Mouse (Mus musculus): Measurements from ENCODE around the gene Timm22.

DNA sequence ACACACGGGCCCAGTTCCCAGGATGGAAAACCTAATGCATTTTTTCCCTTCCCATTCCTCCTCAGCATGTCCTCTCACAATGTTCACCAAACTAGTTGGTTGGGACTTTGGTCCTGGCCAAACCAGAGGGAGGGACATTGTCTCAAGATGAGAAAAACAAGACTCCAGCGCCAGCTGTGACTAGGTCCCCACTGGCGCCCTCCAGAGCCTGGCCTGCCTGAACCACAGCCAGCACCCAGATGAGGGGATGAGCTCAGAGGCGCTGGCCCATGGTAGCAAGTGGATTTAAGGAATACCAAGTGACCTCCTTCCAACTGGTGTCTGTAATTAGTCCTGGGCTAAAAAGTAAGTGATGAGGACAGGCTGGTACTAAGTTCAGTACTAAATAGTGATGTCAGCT is 14.1 kb downstream of the Timm22 start:
- TF ChIP-seq CTCF (IDR thresholded peaks at IDR 0.05; ENCODE audit: low read depth, low read length) (no peak), POLR2A (IDR thresholded peaks at IDR 0.05; ENCODE audit: insufficient read depth, low read length) (no peak)

All from ES-Bruce4 (cell line).